Mouse (Mus musculus) mesoderm, embryonic 11.5 days (tissue): Measurements from ENCODE around the gene Apc2.
"Not testable (repeated sequence)": the region's sequence is repeated elsewhere in the genome, so short reads cannot be mapped to it uniquely, and the experiment has no call there.

ENCODE experiments used
- DNase-seq: peaks from one replicate; pipeline ENCODE4 v3.0.0-alpha.2; 2012; ENCODE audit warnings: low read depth, low spot score

The Apc2 gene

GRCm38 (mm10) chr10:80343425-80343895 is 47.7 kb downstream of the Apc2 start:
- DNase-seq = no peak

DNA sequence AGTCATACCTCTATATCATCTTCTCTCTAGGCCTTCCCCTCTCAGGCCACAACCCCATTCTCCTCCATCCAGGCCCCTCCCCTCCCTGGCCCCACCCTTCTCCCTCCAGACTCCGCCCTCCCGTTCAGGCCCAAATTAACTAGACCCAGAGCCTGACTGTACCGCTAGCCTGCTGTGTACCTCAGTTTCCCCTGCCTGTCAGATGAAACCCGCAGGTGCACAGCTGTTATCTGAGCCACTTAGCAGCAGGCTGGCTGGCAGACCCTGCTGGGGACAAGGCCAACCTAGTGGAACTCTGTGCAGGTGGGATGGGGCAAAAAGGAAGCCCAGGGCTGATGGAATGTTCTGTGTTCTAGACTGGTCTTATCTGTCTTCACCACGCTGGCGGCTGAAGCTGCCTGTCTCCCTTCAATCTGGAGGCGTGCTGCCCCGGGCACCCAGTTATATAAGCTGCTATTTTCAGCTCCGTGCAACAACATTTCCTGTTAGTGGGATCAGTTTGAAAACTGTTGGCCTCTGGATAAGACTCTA is 48.4 kb downstream of the Apc2 start:
- no peak for DNase-seq

DNA sequence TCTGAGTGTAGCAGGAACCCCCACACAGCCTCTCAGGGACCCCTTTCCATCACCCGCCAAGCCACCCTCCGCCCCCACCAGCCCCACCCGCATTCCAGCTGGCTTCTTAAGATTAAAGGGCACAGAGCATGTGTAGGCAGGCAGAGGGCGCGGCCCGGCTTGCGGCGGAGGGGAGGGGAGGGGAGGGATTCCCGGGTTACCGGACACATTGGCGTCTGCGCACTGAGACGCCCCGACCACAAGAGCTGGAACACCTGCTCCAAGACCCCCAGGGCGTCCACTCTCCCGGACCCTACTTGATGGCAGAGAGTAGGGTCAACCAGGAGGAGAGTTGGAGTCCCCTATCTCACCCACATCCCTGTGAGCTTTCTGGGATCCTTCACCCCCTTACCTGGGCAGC is 49.3 kb downstream of the Apc2 start:
- no peak for DNase-seq

DNA sequence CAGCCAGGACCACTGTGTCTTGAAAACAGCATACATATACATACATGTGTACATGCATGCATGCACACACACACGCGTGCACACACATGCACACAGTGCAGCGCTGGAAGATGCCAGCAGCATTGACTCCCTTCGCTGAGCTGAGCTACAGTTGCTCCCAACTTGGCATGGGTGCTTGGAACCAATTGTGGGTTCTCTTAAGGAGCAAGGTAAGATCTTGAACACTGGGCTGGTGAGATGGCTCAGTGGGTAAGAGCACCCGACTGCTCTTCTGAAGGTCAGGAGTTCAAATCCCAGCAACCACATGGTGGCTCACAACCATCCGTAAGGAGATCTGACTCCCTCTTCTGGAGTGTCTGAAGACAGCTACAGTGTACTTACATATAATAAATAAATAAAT is 50.2 kb downstream of the Apc2 start:
- DNase-seq = not testable (repeated sequence)

DNA sequence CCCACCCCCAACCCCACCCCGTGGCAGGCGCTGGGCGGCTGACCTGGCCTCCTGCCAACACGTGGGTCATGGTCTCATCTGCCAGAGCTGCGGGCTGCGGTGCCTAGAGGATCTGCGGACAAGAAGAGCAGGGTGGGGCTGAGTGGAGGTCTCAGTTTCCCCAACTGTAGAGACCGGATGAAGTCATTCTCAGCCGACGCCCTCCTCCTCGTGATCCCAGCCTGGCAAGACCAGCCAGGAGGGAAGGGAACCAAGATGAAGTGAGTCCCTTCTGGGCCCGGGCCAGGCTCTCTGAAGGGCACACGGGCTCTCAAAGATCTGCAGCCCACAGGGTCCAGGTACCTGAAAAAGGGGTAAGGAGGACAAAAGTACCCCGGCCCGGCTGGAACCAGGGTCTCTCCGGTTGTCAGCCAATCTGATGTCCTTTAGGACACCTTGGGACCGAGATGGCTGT is 51.8 kb downstream of the Apc2 start:
- no peak for DNase-seq

GRCm38 (mm10) chr10:80348244-80348781 is 52.5 kb downstream of the Apc2 start, which contains the start of gene Adamtsl5:
Adamtsl5 (minus strand) TSS chr10:80348412.
- DNase-seq = peak; percentile 62

GRCm38 (mm10) chr10:80348981-80349380 is 53.2 kb downstream of the Apc2 start:
- no peak for DNase-seq

DNA sequence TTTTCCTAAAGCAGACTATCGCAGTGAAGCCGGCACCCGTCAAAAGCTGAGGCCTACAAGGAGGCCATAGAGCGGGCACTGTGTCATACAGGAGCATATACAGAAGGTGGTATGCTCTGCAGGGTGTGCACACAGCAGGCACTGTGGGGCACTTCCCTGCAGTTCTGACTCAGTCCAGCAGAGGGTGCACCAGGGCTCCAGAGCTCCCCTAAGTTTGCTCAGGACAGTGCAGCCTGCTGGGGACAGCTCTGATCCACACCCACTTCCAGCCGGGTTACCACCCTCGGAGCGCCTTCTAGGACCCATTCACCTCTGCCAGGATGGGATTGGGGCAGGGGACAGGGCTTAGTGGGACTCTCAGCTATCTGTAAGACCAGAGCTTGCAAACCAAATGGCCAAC is 54.5 kb downstream of the Apc2 start:
- peak; percentile 91 for DNase-seq

- no peak for DNase-seq
Measured at GRCm38 (mm10) chr10:80351896-80352295, 56.1 kb downstream of the Apc2 start.

- no peak for DNase-seq
Measured at GRCm38 (mm10) chr10:80352727-80353126, 57.0 kb downstream of the Apc2 start.

GRCm38 (mm10) chr10:80355431-80355830 is 59.7 kb downstream of the Apc2 start:
- DNase-seq = no peak

GRCm38 (mm10) chr10:80356001-80356682 is 60.4 kb downstream of the Apc2 start, which contains the start of gene Plk5:
Plk5 (plus strand) TSS chr10:80356459.
- no peak for DNase-seq

- DNase-seq = no peak
Measured at GRCm38 (mm10) chr10:80356737-80357136, 61.0 kb downstream of the Apc2 start.

DNA sequence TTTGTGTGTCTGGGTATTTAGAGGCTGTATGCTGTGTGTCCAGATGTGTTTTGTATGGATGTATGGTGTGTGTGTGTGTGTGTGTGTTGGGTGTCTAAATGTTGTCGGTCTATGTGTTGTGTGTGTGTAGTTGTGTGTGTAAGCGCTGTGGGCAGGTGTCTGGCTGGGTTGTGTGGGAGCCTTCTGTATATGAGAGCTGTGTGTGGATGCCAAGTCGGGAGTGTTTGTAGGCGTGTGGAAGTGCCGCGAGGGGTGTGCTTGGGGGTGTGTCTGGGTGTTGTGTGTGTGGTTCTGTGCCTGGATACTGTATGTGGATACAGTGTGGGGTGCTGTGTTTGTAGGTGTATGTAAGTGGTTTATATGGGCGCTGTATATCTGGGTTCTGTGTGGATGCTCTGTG is 61.6 kb downstream of the Apc2 start:
- DNase-seq = no peak

DNA sequence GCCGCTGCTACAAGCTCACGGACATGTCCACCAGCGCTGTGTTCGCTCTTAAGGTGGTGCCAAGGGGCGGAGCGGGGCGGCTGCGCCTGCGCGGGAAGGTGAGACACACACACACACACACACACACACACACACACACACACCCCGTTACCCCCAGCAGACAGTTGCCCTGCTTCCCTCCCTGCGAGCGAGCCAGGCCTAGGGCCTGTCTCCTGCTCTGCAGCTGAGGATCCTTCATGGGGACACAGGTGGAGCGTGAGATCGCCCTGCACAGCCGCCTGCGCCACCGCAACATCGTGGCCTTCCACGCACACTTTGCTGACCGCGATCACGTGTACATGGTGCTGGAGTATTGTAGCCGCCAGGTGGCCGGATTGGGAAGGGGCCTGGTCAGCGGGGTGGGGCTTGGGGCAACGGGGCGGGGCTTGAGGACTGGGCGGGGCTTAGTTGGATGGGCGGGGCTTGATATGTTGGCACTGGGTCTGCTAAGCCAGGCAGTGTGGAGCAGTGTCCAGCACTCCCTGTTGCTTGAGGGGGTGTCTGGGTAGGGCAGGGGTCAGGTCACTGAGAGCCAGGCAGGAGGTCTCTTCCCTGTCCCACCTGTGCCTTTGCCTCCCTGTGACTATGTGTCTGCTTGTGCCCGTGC is 62.3 kb downstream of the Apc2 start:
- DNase-seq = no peak

DNA sequence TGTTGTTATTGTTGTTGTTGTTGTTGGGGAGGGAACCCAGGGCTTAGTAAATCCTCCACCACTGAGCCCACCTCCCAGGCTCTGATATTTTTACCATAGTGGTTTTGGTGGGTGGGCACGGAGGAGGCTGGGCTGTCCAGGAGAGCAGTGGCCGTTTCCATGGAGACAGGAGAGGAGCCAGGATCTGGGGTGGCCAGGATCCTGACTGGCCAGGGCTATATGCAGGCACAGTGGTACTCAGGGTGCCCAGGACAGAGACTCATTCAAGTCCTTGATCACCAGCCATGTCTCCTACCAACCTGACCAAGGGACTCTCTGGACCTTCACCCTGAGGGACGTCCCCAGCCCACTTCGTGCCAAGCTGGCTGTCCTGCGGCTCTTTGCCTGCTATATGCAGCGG is 68.0 kb downstream of the Apc2 start:
- no peak for DNase-seq

DNA sequence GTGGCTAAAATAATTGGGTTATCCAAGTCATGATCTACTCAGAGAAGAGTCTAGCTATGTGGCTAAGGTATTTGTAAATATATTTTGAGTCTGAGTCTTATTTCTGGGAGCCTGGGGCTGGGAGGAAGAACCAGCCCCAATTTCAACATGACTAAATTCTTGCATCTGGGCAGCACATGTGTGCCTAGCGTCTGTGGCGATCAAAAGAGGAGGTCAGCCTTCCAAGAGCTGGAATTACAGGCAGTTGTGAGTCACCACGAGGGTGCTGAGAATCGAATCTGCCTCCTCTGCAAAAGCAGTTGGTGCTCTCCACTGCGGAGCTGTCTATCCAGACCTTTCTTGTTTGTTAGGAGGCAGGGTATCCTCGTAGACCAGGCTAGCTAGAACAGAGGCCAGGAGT is 70.0 kb downstream of the Apc2 start:
- DNase-seq = no peak
